Mouse (Mus musculus): ENCODE measurements around the gene Cdh22.

Cdh22 gene

GRCm38 (mm10) chr2:165086634-165087033 lies 148.0 kb downstream of the Cdh22 start:
- DNase-seq (ENCODE audit: low read depth) = no peak

- no peak for DNase-seq (ENCODE audit: low read depth)
These were observed 153.4 kb downstream of the Cdh22 start for GRCm38 (mm10) chr2:165081257-165081656.

GRCm38 (mm10) chr2:165080657-165081056 lies 154.0 kb downstream of the Cdh22 start:
- DNase-seq (ENCODE audit: low read depth) = no peak

DNA sequence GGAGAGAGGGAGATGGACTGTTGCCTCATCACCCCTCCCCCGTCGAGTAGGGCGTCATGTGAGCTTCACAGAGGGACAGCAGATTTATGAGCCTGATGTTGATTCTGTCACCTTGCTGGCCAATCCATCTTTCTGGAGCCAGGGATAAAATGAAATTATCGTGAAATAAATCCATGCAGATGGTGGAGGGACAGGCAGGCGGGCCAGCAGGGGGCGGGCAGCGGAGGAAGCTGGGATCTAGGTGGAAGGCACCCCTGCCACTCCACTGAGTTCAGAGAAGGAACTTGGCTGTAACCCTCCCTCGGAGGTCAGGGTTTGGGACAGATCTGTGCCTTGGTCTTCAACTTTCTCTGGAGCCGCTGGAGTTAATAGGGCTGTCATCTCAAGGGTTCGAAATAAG lies 156.0 kb downstream of the Cdh22 start:
- no peak for DNase-seq (ENCODE audit: low read depth)

- DNase-seq (ENCODE audit: low read depth) = no peak
These were observed 156.6 kb downstream of the Cdh22 start for GRCm38 (mm10) chr2:165078045-165078444.

- DNase-seq (ENCODE audit: low read depth) = no peak
These were observed 157.6 kb downstream of the Cdh22 start for GRCm38 (mm10) chr2:165077055-165077454.

DNA sequence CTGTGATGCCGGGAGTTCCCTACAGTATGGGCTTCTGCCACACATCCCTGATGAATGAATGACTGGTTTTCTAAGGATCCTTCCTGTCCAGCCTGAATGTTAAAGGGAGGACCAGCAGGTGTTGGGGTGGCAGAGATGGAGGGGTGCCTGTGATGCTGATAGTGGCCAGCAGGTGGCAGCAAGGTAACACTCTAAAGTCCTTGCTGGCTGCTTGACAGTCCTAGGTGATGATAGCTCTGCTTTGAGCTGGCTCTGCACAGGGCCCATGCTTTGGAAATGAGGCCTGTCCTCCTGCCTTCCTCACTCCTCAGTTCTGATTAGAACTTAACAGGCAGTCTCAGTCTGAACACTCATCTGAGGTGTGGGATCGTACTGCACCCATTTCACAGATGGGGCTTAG lies 159.7 kb downstream of the Cdh22 start:
- DNase-seq (ENCODE audit: low read depth) = peak; percentile 34

- DNase-seq (ENCODE audit: low read depth) = no peak
These were observed 160.4 kb downstream of the Cdh22 start for GRCm38 (mm10) chr2:165074081-165074884.

- DNase-seq (ENCODE audit: low read depth) = no peak
These were observed 161.3 kb downstream of the Cdh22 start for GRCm38 (mm10) chr2:165073381-165073781.

DNA sequence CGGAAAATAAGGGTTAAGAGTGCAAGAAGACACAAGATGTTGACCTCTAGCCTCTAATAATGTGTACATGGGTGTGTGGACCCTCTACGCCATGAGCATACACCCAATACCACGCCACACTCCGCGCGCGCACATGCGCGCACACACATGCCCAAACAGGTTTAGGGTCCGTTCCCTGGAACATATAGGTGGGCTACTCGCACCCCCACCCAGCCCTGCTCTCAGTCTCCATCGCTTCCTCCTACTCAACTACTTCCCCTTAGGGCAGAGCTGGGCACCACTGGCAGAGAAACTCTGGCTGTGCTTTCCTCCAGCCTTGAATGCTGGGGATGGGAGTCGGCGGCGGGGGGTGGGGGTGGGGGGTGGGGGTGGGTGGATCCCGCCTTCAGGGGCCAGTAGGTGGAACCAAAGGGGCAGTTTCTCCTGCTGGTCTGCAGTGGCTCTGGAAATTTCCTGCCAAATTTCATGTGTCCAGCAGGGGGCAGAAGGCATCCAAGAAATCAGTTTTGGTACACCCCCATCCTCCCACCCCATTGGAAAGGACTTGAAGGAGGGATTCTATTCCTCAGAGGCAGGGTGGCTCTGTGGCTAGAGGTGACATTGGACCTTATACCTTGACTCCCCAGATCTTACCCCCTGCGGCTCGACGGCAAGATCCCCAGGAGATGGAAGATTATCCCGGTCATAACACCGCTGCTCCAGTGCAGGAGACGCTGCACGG lies 164.4 kb downstream of the Cdh22 start:
- DNase-seq (ENCODE audit: low read depth) = no peak

DNA sequence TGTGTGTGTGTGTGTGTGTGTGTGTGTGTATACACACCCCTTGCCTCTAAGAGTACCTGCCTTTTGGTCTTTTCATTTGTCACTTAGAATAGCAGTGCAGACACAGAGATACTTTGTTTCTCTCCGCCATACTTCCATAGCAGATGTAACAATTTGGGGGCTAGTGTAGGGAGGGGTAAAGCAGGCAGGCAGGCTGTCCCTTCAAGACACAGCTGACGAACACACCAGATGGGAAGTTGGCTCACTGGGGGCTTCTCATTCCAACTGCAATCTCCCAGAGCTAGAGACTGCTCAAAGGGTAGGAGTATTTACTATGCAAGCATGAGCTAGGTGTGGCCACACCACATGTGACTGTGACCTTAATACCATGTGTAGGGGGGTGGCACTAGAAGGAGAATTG lies 165.8 kb downstream of the Cdh22 start:
- DNase-seq (ENCODE audit: low read depth) = no peak

DNA sequence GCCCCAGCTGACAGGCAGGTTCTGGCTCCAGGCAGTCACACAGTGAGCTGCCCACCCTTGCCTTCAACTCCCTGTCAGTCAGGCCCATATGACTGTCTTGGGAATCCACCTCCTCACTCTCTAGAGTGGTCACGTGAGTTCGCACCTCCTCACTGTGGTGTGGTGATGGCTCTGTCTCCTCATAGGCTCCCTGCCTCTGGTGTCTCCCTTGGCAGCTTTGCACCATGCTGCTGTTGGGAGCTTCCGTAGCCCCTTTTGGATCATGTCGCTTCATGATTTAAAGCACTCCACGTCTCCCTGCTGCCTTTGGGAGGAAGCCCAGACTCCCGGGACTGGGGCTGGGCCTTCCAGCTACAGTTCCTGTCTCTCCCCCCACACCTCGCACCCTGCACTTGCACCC lies 170.2 kb downstream of the Cdh22 start:
- DNase-seq (ENCODE audit: low read depth) = no peak

GRCm38 (mm10) chr2:165061638-165062433 lies 172.8 kb downstream of the Cdh22 start:
- DNase-seq (ENCODE audit: low read depth) = no peak

All from c-Kit-positive CD71-positive TER-119-negative erythroid progenitor cells, embryonic 14.5 days (primary cell).